Mouse (Mus musculus): Measurements from ENCODE around the gene Synpo2.

GRCm38 (mm10) chr3:123205065-123205464 is 30.9 kb downstream of the Synpo2 start:
- TF ChIP-seq CTCF (IDR thresholded peaks at IDR 0.05; ENCODE audit: low read depth) = no peak
- no peak for TF ChIP-seq EP300 (IDR thresholded peaks at IDR 0.05; ENCODE audit: low read depth)

All from heart, postnatal 0 days (tissue).